Mouse (Mus musculus) cortical plate, adult 2 months (tissue): ENCODE results near the gene Vmn2r18. TPM values are rescaled to one million over a fixed set of nuclear protein-coding genes. Genes with fewer than 3 reads are reported as not detected.

ENCODE experiments used
- H3K27ac ChIP-seq: fragments of 200-500 bp; 2 replicates; pipeline ENCODE4 v1.5.1; 2012; ENCODE audit warnings: low read length, control low read depth, inconsistent platforms; ENCODE audit not compliant: insufficient read depth
- H3K4me1 ChIP-seq: fragments of 200-500 bp; 2 replicates; pipeline ENCODE4 v1.6.1; 2011; ENCODE audit warnings: low read length; ENCODE audit not compliant: control insufficient read depth, insufficient read depth
- H3K4me3 ChIP-seq: fragments of 200-500 bp; 2 replicates; pipeline ENCODE4 v1.5.1; 2011; ENCODE audit warnings: mild to moderate bottlenecking, low read length, control low read depth; ENCODE audit not compliant: insufficient read depth
- CTCF ChIP-seq: fragments of 200-500 bp; IDR thresholded peaks from 2 replicates; pipeline ENCODE4 v1.5.1; 2011; ENCODE audit warnings: mild to moderate bottlenecking, control low read depth, low read length; ENCODE audit not compliant: insufficient read depth; ENCODE audit errors: extremely low read depth
- POLR2A ChIP-seq: fragments of 200-500 bp; IDR thresholded peaks from 2 replicates; pipeline ENCODE4 v1.6.1; 2011; ENCODE audit warnings: mild to moderate bottlenecking, low read length, control low read depth; ENCODE audit not compliant: insufficient read depth; ENCODE audit errors: extremely low read depth
- polyA plus RNA-seq: library from polyadenylated mRNA; depleted of rRNA; stranded (reverse); fragments of >200 nt; gene quantifications from 2 replicates; pipeline ENCODE4 v1.2.3, GENCODE M21; 2012; rRNA removed

Vmn2r18 gene
- polyA plus RNA-seq: 0.04 TPM in 1 of 2 replicates, not detected in the other

- Histone ChIP-seq H3K4me3 (no peak within 1 kb of the TSS), H3K4me1 (no peaks in the 10 kb centered on the region), H3K27ac (no peak within 1 kb of the TSS)
- TF ChIP-seq CTCF (no peak), POLR2A (no peak)
Measured at GRCm38 (mm10) chr5:151605921-151606320, at the start of gene Vmn2r18. TSS of gene Vmn2r18 (minus strand) at chr5:151606021.

GRCm38 (mm10) chr5:151651411-151651784 lies 45.6 kb upstream of the Vmn2r18 start:
- TF ChIP-seq CTCF: no peak
- no peak for TF ChIP-seq POLR2A
- Histone ChIP-seq H3K27ac (no peak overlapping the region), H3K4me3 (peak overlapping the region; percentile 87; the same call in 1 of the 2 replicates), H3K4me1 (no peaks in the 10 kb centered on the region)

- H3K4me3 ChIP-seq: peak within 1 kb of the TSS; percentile 87
- no peaks in the 10 kb centered on the region for H3K4me1 ChIP-seq
- H3K27ac ChIP-seq: no peak within 1 kb of the TSS
- TF ChIP-seq CTCF: peak; percentile 49; the same call in 1 of the 2 replicates
- peak; percentile 35; the same call in 1 of the 2 replicates for TF ChIP-seq POLR2A
Measured at GRCm38 (mm10) chr5:151650700-151651410, 45.0 kb upstream of the Vmn2r18 start, which contains the start of gene Rfc3. TSS of gene Rfc3 (minus strand) at chr5:151651242.

GRCm38 (mm10) chr5:151644845-151645244 lies 39.0 kb upstream of the Vmn2r18 start:
- no peak overlapping the region for H3K4me3 ChIP-seq
- H3K4me1 ChIP-seq: no peaks in the 10 kb centered on the region
- TF ChIP-seq CTCF: peak; percentile 31; the same call in 1 of the 2 replicates
- TF ChIP-seq POLR2A: no peak
- H3K27ac ChIP-seq: no peak overlapping the region

- Histone ChIP-seq H3K4me1 (no peaks in the 10 kb centered on the region), H3K4me3 (no peak overlapping the region), H3K27ac (no peak overlapping the region)
- TF ChIP-seq CTCF (no peak), POLR2A (no peak)
Measured at GRCm38 (mm10) chr5:151642867-151643266, 37.0 kb upstream of the Vmn2r18 start.

- H3K4me3 ChIP-seq: no peak overlapping the region
- no peaks in the 10 kb centered on the region for H3K4me1 ChIP-seq
- TF ChIP-seq CTCF (no peak), POLR2A (no peak)
- H3K27ac ChIP-seq: no peak overlapping the region
Measured at GRCm38 (mm10) chr5:151642102-151642501, 36.3 kb upstream of the Vmn2r18 start.

GRCm38 (mm10) chr5:151601696-151602095 lies 4.1 kb downstream of the Vmn2r18 start:
- H3K4me3 ChIP-seq: no peak overlapping the region
- TF ChIP-seq POLR2A: no peak
- TF ChIP-seq CTCF: no peak
- H3K4me1 ChIP-seq: no peaks in the 10 kb centered on the region
- no peak overlapping the region for H3K27ac ChIP-seq

Other genes starting within 250 kb of the Vmn2r18 start
- not detected in 2 replicates for gene Gm42906, start 177.9 kb downstream of the Vmn2r18 start, polyA plus RNA-seq
- 9.6 and 11.5 TPM in 2 replicates for gene Rfc3, start 45.2 kb upstream of the Vmn2r18 start, polyA plus RNA-seq